Mouse (Mus musculus): Measurements from ENCODE around the gene Alg13. TPM values are rescaled to one million over a fixed set of nuclear protein-coding genes. Genes with fewer than 3 reads are reported as not detected.

The Alg13 gene
- polyA plus RNA-seq, 2 experiments = 18.7 to 28.6 TPM

GRCm38 (mm10) chrX:144335332-144336015 lies 17.9 kb downstream of the Alg13 start:
- Histone ChIP-seq H3K9ac (ENCODE audit: low read depth, low read length, severe bottlenecking) (no peak overlapping the region), H3K9me3 (ENCODE audit: control insufficient read depth, low read length) (no peaks in the 10 kb centered on the region), H3K4me3 (replicated peaks; ENCODE audit: low read length) (no peak overlapping the region), H3K4me2 (replicated peaks; ENCODE audit: low read depth, low read length, severe bottlenecking) (no peak overlapping the region), H3K27me3 (ENCODE audit: control insufficient read depth, insufficient read depth, low read length) (no peaks in the 10 kb centered on the region), H3K4me1 (ENCODE audit: control insufficient read depth, insufficient read depth, low read length) (no peaks in the 10 kb centered on the region), H3K27ac (replicated peaks; ENCODE audit: low read depth, low read length) (no peak overlapping the region), H3K36me3 (ENCODE audit: control insufficient read depth, insufficient read depth, low read length) (no peaks in the 10 kb centered on the region)
- TF ChIP-seq POLR2A (IDR thresholded peaks at IDR 0.05; ENCODE audit: borderline replicate concordance, extremely low read depth, insufficient read depth, insufficient read length) = no peak
- DNase-seq (ENCODE audit: low spot score) = no peak
- ATAC-seq (ENCODE audit: low FRiP score, low read depth) = no peak
- 58% methylated on average over 8 of the region's 8 CpGs for WGBS

- Histone ChIP-seq H3K27me3 (ENCODE audit: control insufficient read depth, insufficient read depth, low read length) (no peaks in the 10 kb centered on the region), H3K4me2 (replicated peaks; ENCODE audit: low read depth, low read length, severe bottlenecking) (no peak overlapping the region), H3K27ac (replicated peaks; ENCODE audit: low read depth, low read length) (no peak overlapping the region), H3K9me3 (ENCODE audit: control insufficient read depth, low read length) (no peaks in the 10 kb centered on the region), H3K9ac (ENCODE audit: low read depth, low read length, severe bottlenecking) (no peak overlapping the region), H3K4me3 (replicated peaks; ENCODE audit: low read length) (no peak overlapping the region), H3K36me3 (ENCODE audit: control insufficient read depth, insufficient read depth, low read length) (no peaks in the 10 kb centered on the region), H3K4me1 (ENCODE audit: control insufficient read depth, insufficient read depth, low read length) (no peaks in the 10 kb centered on the region)
- ATAC-seq (ENCODE audit: low FRiP score, low read depth) = no peak
- TF ChIP-seq POLR2A (IDR thresholded peaks at IDR 0.05; ENCODE audit: borderline replicate concordance, extremely low read depth, insufficient read depth, insufficient read length) = no peak
- no peak for DNase-seq (ENCODE audit: low spot score)
These were observed 20.3 kb downstream of the Alg13 start for GRCm38 (mm10) chrX:144337938-144338337.

GRCm38 (mm10) chrX:144338355-144338754 lies 20.8 kb downstream of the Alg13 start:
- TF ChIP-seq POLR2A (IDR thresholded peaks at IDR 0.05; ENCODE audit: borderline replicate concordance, extremely low read depth, insufficient read depth, insufficient read length) = no peak
- Histone ChIP-seq H3K9me3 (ENCODE audit: control insufficient read depth, low read length) (no peaks in the 10 kb centered on the region), H3K9ac (ENCODE audit: low read depth, low read length, severe bottlenecking) (no peak overlapping the region), H3K27ac (replicated peaks; ENCODE audit: low read depth, low read length) (no peak overlapping the region), H3K4me3 (replicated peaks; ENCODE audit: low read length) (no peak overlapping the region), H3K27me3 (ENCODE audit: control insufficient read depth, insufficient read depth, low read length) (no peaks in the 10 kb centered on the region), H3K4me1 (ENCODE audit: control insufficient read depth, insufficient read depth, low read length) (no peaks in the 10 kb centered on the region), H3K4me2 (replicated peaks; ENCODE audit: low read depth, low read length, severe bottlenecking) (no peak overlapping the region), H3K36me3 (ENCODE audit: control insufficient read depth, insufficient read depth, low read length) (no peaks in the 10 kb centered on the region)
- no peak for DNase-seq (ENCODE audit: low spot score)
- no peak for ATAC-seq (ENCODE audit: low FRiP score, low read depth)

- no peak for TF ChIP-seq POLR2A (IDR thresholded peaks at IDR 0.05; ENCODE audit: borderline replicate concordance, extremely low read depth, insufficient read depth, insufficient read length)
- H3K4me3 ChIP-seq (replicated peaks; ENCODE audit: low read length) = no peak overlapping the region
- no peak overlapping the region for H3K4me2 ChIP-seq (replicated peaks; ENCODE audit: low read depth, low read length, severe bottlenecking)
- no peaks in the 10 kb centered on the region for H3K4me1 ChIP-seq (ENCODE audit: control insufficient read depth, insufficient read depth, low read length)
- DNase-seq (ENCODE audit: low spot score) (peak; percentile 10), ATAC-seq (ENCODE audit: low FRiP score, low read depth) (no peak)
- H3K9ac ChIP-seq (ENCODE audit: low read depth, low read length, severe bottlenecking) = no peak overlapping the region
- peaks cover 6% of the 10 kb centered on the region; the same call in 1 of the 2 replicates for H3K36me3 ChIP-seq (ENCODE audit: control insufficient read depth, insufficient read depth, low read length)
- H3K9me3 ChIP-seq (ENCODE audit: control insufficient read depth, low read length) = no peaks in the 10 kb centered on the region
- no peaks in the 10 kb centered on the region for H3K27me3 ChIP-seq (ENCODE audit: control insufficient read depth, insufficient read depth, low read length)
- H3K27ac ChIP-seq (replicated peaks; ENCODE audit: low read depth, low read length) = no peak overlapping the region
- WGBS = 42% methylated on average over 2 of the region's 2 CpGs
These were observed 56.6 kb downstream of the Alg13 start for GRCm38 (mm10) chrX:144374196-144374595.

DNA sequence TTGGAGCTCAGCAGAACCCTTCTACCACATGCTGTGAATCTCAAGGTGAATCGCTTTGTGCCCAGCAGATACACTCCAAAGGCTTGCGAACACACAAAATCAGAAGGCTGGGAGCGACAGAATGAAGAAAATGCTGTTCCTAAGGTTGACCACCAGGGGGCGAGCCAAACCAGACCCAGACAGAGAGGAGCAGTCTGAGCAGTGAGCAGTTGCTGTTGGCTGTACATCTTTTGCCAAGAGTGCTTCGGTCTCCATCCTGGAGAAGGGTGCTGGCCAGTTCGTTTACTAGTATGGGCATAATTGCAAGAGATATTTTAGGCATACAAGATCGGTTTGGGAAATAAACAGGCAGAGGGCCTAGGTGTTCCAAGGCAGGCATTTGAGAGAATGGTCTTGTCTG lies 85.9 kb downstream of the Alg13 start:
- Histone ChIP-seq H3K27ac (replicated peaks; ENCODE audit: low read depth, low read length) (no peak overlapping the region), H3K9ac (ENCODE audit: low read depth, low read length, severe bottlenecking) (no peak overlapping the region), H3K4me2 (replicated peaks; ENCODE audit: low read depth, low read length, severe bottlenecking) (no peak overlapping the region), H3K36me3 (ENCODE audit: control insufficient read depth, insufficient read depth, low read length) (no peaks in the 10 kb centered on the region), H3K4me3 (replicated peaks; ENCODE audit: low read length) (no peak overlapping the region), H3K9me3 (ENCODE audit: control insufficient read depth, low read length) (no peaks in the 10 kb centered on the region), H3K27me3 (ENCODE audit: control insufficient read depth, insufficient read depth, low read length) (no peaks in the 10 kb centered on the region), H3K4me1 (ENCODE audit: control insufficient read depth, insufficient read depth, low read length) (no peaks in the 10 kb centered on the region)
- no peak for TF ChIP-seq POLR2A (IDR thresholded peaks at IDR 0.05; ENCODE audit: borderline replicate concordance, extremely low read depth, insufficient read depth, insufficient read length)
- ATAC-seq (ENCODE audit: low FRiP score, low read depth) (no peak), DNase-seq (ENCODE audit: low spot score) (peak; percentile 35)
- 35% methylated on average over 7 of the region's 7 CpGs for WGBS

All from limb, embryonic 14.5 days (tissue).